Mouse (Mus musculus) small intestine, adult 2 months (tissue): Measurements from ENCODE around the gene Bptf.

Source experiments
- CTCF ChIP-seq: fragments of 200-500 bp; IDR thresholded peaks from 2 replicates; pipeline ENCODE4 v1.5.1; 2012; ENCODE audit warnings: low read depth, mild to moderate bottlenecking, control low read depth, inconsistent platforms, low read length, moderate library complexity, mixed read lengths; ENCODE audit not compliant: insufficient replicate concordance, insufficient read length; ENCODE audit errors: extremely low read depth
- POLR2A ChIP-seq: fragments of 200-500 bp; IDR thresholded peaks from 2 replicates; pipeline ENCODE4 v1.6.1; 2012; ENCODE audit warnings: low read depth, mild to moderate bottlenecking, control low read depth, inconsistent platforms, low read length, moderate library complexity

GRCm38 (mm10) chr11:107010447-107010846 lies 121.5 kb downstream of the Bptf start:
- TF ChIP-seq CTCF (no peak), POLR2A (no peak)
